Mouse (Mus musculus) heart, postnatal 4 days (tissue): ENCODE results near the gene Phf5a. TPM values are rescaled to one million over a fixed set of nuclear protein-coding genes. Genes with fewer than 3 reads are reported as not detected.
"Not testable (repeated sequence)": the region's sequence is repeated elsewhere in the genome, so short reads cannot be mapped to it uniquely, and the experiment has no call there.

Experiments
- DNase-seq: peaks from one replicate; pipeline ENCODE4 v3.0.0; 2021
- total RNA-seq, 2 experiments: library from RNA; stranded (reverse); gene quantifications; 2 replicates each; pipeline ENCODE4 v1.2.3; 2021

Gene Phf5a
- 10 to 100 TPM; 57.9 to 58.9 TPM for total RNA-seq

DNA sequence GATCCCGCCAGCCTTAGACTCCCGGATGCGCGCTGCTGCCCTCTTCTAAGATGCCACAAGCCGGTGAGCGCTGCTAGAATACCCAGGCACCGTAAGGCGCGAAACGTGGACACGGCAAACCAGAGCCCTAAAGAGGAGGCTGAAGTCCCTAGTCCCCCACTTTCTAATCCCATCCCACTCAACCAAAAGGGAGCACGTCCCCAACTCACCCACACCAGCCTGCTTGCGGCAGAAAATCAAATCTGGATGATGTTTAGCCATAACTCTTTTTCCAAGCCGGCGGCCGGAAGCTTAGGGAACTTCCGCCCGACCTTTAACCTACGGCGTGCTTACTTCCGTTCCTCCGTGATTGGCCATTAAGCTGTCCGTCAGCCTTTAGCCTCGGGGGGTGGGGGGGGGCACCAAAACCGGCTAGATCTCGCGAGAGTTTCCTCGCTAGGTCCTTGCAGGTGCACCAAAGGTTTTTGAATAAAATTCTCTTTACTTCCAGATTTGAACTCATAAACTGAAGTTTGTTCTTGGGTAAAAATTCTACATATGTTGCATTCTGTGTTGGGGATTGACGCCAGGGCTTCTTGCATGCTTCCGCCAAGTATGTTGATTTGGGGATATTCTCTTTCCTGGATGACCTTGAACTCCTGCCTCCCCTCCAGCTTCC is at the start of gene Phf5a:
Phf5a (minus strand) TSS at position 308 of the 658 bp plus-strand sequence.
- DNase-seq, result peak; percentile 88

DNA sequence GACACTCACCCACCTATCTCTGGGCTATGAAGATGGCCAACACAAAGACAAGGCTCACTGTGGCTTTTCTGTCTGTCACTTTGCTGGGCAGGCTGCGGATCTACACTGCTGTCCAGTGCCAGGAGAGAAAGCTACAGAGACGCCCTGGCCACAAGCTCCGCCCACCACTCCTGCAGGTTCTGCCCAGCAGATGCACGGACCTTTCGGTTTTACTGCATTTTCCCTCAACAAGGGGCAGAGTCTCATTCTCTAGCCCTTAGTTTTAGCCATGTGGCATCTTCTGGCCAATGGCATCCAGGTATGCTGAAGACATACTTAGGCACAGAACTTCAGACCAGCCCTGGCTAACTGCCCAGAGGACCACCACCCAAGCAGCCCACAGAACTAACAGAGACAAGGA is 49.5 kb upstream of the Phf5a start:
- no peak for DNase-seq

DNA sequence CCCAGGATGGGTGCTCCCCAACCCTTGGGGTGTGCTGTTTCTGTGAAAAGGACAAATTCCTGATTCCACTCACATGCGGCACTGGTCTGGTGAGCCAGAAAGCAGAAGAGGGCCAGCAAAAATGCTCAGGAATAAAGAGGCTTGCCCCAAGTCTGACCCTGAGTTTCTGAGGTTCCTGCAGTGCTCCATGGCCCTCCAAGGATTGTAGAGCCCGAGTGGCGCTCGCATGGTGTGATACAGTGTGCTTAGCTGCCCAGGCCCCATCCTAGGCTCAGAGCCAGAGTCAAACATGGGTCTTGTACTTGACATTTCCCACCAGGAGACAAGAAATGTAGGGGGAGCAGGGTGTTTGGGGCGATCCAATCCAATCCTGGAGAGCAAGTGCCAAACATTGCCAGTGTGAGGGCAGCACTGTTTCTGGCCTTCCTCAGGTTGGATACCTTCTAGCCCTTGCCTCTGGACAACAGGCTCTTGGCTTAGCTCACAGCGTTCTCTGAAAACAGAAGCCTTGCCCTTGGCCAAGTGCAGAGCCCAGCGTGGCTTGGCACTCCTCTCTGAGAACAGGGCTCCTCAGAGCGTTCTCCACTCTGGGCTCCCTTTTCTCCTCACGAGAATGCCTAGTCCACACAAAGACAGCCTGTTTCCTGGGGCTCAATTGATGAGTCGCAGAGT is 49.0 kb upstream of the Phf5a start:
- DNase-seq, result no peak

DNA sequence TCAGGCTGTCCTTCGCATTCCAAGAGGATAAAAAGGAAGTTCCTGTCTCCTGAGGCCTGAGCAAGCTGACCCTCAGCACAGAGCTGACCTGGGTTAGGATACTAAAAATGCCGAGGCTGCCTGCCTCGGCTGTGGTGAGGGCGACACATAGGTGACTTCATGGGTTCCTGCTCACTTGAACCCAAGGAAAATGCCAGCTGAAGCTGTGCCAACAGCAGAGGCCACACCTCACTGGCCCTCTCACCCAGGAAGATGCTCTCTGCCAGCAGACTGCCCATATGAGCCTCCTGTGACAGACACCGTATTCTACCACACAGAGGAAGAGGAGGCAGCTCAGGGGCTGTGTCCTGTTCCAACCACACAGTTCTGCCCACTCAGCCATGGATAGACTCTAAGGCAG is 47.4 kb upstream of the Phf5a start:
- DNase-seq, result no peak

DNA sequence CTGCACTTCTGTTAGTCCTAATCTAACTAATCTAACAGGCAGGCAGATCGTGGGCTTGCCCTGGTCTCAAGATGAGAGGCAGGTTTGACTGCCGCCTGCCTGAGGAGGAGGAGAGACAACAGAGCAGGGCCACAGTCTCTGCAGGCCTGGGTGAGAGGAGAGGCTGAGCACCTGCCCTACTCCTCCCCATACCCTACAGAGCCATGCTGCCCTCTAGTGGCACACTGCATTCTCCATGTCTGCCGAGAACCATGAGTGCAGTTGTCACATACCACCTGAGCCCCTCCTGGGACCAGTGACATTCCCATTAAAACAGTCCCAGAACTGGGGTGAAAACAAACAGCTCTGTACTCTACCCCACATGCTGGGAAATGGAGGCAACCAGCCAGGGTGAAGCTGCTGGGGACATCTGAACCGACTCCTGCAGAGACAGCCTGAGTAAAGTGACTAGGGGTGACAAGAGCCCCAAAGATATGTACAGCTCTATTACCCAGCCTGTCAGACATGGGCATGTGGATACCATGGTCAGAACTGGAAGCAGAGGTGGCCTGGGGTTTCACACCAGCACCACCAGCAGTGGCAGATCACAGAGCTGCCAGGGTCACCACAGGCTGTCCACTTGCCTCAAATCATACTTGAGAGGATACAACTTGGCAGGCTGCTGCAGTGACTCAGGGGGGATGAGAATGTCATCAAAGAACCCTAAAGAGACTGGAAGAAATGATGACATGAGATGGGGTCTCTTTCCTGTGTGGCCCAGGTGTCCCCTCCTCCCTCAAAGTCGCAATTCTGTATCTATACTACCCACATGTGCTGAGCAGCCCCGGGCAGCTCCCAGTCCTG is 46.1 kb upstream of the Phf5a start:
- peak; percentile 86 for DNase-seq

DNA sequence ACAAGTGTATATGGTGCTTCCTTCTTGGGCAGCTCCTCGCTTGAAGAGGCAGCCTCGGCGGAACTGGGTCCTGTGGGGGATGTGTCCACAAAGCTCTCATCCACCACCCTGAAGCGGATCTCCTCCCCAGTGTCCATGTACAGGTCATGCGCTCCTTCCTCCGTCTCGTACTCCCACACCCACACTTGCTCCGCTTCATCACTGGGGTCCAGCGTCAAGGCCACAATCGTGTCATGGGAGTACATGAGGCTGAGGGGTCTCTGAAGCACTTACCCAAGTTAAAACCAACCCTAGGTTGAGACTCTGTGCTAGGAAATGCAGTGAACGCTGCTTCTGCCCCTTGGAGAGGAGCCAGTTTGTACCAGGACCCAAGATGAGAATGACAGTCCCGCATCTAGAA is 45.5 kb upstream of the Phf5a start:
- no peak for DNase-seq

DNA sequence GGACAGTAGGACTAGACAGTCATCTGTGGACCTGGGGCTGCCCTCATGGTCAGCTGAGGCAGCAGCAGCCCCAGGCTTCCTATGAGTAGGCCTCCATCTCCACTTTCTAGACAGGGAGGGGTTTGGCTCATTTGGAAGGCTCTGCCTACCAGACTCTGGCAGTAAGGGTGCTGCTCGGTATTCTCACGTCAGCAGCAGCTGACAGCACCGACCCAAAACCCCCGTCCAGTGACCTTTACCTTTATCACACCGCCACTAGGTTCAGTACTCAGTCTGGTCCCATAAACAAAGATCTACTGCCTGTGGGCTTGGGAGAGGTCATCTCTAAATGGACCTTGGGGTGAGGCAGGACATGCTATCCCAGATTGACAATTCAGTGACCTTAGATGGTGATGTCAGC is 44.0 kb upstream of the Phf5a start:
- DNase-seq, result no peak

DNA sequence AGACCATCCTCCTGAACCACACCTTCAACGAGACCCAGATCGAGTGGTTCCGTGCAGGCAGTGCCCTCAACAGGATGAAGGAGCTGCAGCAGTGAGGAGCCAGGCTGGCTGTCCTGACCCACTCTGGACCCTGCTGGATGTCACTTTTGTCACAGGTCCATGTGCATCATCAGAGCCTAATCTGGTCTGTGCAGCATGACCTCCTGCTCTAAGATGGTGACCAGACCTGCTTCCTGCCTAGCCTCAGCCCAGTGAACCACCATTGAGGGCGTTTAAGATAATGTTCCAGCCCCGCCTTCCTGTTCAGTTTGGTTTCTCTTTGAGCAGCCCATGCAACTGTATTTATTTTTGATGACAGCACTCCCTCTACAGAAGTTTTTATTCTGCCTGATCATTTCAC is 43.0 kb upstream of the Phf5a start:
- DNase-seq, result no peak

DNA sequence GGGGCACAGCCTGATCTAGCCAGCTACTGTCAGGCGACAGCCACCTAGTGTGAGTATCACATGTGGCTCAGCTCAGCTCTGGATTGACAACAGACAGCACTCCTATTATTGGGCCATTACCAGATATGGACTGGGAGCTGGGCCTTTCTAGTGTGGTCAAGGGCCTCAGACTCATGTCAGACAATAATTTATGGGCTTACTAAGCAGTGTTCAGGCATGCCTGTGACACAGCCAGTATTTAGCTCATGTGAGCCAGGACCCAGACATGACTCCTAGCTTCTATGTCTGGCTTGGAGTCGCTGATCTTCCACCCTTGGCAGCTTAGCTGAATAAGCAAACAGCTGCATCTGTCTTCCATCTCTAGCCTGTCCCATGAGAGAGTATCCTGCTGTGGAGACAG is 40.8 kb upstream of the Phf5a start:
- no peak for DNase-seq

DNA sequence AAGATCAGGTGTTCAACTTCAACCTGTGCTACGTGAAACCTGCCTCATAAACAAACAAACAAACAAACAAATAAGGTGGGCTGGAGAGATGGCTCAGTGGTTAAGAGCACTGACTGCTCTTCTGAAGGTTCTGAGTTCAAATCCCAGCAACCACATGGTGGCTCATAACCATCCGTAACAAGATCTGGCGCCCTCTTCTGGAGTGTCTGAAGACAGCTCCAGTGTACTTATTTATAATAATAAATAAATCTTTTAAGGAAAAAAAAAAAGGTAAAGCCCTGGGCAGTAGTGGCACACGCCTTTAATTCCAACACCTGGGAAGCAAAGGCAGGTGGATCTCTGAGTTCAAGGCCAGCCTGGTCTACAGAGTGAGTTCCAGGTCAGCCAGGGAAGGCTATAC is 37.1 kb upstream of the Phf5a start:
- not testable (repeated sequence) for DNase-seq

DNA sequence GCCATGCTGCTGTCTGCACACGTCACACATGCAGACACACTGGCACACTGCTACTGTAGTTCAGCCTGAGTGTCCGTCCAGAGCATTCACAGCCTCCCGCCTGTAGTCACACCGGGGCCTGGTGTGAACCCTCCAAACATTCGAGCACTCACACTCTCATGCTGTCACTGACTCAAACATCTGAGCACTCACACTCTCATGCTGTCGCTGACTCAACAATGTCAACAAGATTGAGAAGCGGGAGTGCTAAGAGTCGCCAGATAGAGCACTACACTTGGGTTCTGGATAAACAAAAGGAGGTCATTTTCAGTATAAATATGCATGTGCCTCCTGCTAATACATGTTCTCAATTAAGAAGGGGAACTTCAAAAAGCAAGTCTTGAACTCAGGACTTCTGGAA is 36.2 kb upstream of the Phf5a start:
- DNase-seq, result no peak

DNA sequence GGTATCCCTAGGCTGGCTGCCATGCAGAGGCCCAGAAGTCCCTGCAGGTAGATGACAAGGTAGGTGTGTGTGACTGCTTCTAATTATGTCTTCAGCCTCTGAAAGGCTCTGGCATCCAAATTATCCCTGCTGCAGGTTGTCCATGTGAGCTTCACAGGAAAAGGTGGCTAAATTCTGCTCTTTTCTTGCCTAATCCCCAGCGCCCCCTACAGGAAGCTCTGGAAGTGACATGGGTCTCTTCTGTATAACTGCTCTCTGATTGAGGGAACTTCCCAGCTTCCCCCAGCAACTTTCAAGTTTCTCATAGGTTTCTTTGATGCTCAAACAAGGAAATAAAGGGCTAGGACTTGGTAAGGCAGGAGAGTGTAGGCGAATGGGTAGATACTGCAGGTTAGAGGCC is 33.2 kb upstream of the Phf5a start:
- DNase-seq, result peak; percentile 84

DNA sequence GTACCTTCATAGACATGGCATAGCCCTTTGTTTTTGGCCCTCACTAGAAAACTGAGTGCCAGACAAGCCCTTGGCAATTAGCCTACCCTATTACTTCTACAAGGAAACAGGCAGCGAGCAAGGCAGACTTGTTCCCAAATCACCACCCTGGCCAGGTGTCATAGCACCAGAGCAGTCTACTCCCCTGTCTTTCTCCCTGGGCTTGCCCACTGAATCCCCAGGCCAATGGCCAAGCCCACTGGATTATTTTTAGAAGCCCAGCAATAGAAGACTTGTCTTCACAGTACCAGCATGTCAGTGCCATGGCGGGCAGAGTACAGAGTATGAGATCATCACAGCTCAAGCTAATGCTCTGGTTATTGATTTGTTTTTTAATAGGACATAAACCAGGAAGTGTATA is 27.0 kb upstream of the Phf5a start:
- peak; percentile 57 for DNase-seq

DNA sequence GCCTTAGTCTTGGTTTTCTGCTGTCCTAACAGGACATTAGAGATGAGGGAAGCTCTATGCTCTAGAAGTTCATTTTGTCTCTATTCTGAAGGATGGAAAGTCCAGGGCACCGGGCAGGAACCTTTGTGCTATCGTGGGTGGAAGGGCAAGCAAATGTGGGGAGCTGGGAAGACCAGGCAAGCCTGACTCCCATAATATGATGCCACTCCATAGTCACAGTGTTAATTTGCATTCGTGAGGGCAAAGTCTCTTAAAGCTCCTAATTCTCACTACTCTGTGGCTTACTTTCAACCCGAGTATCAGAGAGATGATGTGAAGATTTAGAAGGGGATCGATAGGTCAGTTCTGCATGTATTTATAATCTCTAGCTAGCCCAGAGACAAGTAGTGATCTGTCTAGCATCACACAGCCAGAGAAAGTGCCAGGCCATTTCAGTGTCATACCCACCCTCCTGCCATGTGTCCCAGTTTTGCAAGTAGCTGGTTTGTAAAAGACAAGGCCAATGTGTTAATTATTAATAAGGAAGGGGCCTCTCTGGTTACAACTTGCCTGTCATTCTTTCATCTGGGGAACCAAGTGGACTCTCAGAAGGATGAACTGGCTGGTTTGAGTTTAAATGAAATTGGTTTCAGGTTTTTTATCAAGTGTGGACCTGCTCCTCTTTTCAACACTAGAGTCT is 26.0 kb upstream of the Phf5a start:
- no peak for DNase-seq

DNA sequence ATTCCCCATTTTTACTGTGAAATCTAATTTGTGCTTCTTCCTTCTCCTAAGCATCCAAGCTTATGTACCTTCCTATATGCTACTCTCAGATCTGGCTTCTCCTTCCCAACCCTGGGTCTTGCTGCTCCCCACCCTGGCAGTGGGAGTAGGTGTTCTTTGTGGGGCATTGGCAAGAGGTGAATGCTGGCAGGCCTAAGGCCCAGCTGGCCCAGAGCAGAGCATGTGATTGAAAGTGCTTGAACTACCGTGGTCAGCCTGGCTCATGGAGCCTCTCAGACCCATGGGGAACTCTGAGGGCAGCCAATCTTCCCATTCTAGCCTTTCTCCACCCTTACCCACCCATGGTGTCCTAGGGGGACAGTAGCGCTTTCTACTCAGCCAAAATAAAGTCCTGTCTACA is 24.7 kb upstream of the Phf5a start:
- DNase-seq, result no peak

DNA sequence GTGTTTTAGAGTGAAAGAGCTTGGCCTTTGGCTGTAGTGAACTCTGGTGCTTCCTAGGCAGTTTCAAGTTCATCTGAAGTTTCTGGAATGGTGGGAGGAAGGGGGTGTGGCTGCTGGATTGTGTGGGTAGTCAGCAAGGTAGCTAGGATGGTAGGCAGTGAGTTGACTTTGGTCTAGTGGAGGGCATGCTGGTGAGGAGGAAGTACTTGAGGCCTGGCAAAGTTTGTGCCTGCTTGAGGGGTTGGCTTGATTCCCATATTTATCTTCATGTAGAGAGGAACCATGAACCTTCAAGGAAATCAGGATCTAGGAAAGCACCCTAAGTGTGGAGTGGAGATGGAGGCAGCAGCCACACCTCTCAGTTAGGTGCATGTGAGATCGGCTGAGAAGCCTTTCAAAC is 22.3 kb upstream of the Phf5a start:
- no peak for DNase-seq

DNA sequence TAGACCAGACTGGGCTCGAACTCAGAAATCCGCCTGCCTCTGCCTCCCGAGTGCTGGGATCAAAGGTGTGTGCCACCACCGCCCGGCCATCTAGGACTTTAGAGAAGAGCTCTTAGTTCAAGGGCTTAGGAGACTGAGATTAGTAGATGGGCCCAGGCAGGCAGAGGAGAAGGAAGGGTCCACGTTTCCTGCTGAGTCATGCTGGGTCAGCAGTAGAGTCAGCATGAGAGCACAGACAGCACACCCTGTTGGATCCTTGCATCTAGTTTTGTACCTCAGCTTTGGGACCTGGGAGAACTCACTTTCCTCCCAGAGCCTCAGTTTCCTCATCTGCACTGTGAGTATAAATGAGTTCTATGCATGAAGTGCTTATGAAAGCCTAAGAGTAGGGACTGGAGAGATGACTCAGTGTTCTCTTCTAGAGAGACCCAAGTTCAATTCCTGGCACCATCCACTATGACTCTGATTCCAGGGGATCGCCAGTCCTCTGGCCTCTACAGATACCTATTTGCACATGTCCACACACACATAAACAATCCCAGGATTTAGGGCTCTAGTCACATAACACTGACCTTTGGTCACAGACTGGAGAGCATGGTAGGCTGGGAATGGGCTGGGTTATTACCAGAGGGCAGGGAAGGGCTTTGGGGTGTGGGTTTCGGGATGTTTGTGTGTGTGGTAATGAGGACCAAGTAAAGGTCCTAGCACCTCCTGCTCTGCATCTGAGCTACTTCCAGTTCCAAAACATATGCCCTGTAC is 20.3 kb upstream of the Phf5a start:
- DNase-seq, result no peak

DNA sequence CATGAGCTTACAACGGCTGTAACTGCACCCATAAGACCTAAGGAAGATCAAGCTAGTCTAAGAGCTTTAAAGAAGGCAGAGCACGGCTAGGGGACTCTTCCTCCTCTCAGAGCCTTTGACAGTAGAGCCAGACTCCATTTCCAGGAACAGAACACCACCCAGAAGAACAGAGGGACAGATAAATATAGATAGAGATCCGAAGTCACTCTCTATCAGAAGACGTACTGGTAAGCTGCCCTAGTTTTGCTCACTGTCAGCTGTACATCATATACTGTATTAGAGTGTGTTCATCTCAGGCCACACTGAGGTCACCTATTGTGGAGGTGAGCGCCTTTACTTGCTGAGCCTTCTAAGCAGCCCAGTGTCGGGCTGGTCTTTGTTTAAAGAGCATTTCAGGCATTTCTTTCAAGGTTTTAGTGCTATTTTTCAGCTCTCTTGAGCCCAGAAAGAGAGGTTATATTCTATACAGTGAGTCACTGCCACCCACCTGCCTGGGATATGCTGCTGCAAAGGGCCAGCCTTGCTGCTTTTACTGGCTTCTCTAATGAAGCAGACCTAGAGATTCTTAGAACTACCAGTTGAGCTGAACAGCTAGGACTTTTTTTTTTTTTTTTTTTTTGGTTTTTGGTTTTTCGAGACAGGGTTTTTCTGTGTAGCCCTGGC is 19.6 kb upstream of the Phf5a start:
- no peak for DNase-seq

DNA sequence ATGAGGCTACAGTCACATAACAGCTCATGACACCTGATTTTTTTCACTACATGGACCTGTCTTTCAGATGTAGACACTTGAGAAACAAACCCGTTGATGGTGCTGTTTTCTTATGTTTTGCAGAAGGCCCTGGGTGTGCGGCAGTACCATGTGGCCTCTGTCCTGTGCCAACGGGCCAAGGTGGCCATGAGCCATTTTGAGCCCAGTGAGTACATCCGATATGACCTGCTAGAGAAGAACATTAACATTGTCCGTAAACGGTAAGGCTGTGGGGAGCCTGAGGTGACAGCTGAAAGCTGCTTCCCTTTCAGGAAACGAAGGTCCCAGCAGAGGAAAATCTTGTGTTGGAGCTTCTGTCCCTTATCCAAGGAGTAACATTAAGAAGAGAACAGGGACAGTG is 17.5 kb upstream of the Phf5a start:
- no peak for DNase-seq

DNA sequence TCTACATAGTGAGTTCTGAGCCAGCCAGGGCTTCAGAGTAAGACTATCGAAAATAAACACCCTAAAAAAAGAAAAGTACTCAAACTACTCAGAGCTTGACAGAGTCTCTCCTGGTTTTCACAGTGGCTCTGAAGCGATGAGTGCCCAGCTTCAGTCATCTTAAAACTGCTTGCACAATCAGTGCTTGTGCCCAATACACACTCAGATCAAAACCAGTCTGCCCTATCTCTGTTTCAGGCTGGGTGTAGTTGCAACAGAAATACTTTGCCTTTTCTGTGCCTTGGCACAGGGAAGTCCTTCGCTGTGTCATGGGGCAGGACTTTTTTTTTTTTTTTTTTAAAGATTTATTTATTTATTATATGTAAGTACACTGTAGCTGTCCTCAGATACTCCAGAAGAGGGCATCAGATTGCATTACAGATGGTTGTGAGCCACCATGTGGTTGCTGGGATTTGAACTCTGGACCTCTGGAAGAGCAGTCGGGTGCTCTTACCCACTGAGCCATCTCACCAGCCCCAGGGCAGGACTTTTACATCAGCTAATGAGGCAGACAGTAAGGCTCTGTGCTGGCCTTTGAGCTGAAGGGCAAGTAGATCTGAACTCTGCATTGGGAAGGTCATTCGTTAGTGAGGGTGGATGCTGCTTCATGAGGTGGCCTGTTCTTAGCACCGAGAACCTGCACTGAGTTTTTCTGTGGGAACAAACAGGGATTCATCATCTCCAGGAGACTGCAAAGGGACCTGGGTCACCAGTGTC is 15.3 kb upstream of the Phf5a start:
- no peak for DNase-seq

DNA sequence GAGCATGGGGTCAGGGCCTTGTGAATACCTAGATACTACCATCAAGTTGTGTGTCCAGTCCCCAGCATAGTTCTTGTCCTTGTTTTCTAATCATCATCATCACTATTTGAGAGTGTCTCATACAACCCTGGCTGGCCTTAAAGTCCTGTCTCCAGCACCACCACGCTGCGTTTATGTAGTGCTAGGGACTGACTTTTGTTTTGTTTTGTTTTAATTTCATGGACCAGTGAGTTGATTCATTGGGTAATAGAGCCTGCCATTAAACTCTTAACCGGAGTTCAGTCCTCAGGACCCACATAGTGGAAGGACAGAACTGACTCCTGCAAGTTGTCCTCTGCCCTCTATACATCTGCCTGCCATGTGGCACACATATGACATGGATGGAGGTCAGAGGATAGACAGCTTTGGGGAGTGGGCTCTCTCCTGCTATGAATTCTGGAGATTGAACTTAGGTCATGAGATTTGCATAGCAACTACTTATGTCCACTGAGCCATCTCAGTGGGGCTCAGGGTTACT is 13.8 kb upstream of the Phf5a start:
- no peak for DNase-seq
